Mouse (Mus musculus): ENCODE measurements around the gene Tbc1d10b. TPM values are rescaled to one million over a fixed set of nuclear protein-coding genes. Genes with fewer than 3 reads are reported as not detected.

Gene Tbc1d10b
- polyA plus RNA-seq, 1 experiment = 62.8 TPM

DNA sequence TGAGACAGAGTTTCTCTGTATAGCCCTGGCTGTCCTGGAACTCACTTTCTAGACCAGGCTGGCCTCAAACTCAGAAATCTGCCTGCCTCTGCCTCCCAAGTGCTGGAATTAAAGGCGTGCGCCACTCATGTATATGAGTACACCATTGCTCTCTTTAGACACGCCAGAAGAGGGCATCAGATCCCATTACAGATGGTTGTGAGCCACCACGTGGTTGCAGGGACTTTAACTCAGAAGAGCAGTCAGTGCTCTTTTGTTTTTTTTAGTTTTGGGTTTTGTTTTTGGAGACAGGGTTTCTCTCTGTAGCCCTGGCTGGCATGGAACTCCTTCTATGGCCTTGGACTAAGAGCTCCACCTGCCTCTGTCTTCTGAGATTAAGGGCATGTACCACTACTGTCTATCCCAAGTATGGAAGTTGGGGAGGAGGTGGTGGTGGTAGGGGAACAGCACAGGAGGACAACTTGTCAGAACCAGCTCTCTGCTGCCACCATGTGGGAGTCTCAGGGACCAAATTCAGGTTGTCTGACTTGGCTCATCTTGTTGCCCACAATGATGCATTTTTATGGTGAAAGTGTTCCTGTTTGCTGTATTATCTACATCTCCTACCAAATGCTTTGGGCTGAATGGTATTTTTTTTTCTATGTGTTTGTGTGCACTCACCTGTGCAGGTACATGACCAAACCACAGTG, 20.5 kb upstream of the Tbc1d10b start:
- Histone ChIP-seq H3K79me2 (ENCODE audit: control insufficient read depth, insufficient read depth) (peaks cover 31% of the 10 kb centered on the region), H3K4me2 (ENCODE audit: low read depth) (no peak overlapping the region), H3K36me3 (ENCODE audit: control insufficient read depth, insufficient read depth) (peaks cover 4% of the 10 kb centered on the region), H3K4me3 (no peak overlapping the region), H3ac (ENCODE audit: control insufficient read depth, insufficient read length) (no peak overlapping the region), H3K27me3 (ENCODE audit: control insufficient read depth, insufficient read depth, insufficient read length) (no peaks in the 10 kb centered on the region)
- TF ChIP-seq MYOG (IDR thresholded peaks at IDR 0.05; ENCODE audit: control insufficient read depth in 1 of 3, insufficient read depth in 1 of 3, insufficient read length in 2 of 3, low read depth in 2 of 3) (no peak), E2F4 (IDR thresholded peaks at IDR 0.05; ENCODE audit: insufficient read depth) (no peak), TCF12 (IDR thresholded peaks at IDR 0.05; ENCODE audit: insufficient read depth, poor library complexity, severe bottlenecking) (no peak), CEBPB (IDR thresholded peaks at IDR 0.05; ENCODE audit: insufficient read depth, poor library complexity, severe bottlenecking) (no peak), TCF3 (IDR thresholded peaks at IDR 0.05; ENCODE audit: insufficient read length, low read depth) (no peak), MYOD1 (IDR thresholded peaks at IDR 0.05; ENCODE audit: control insufficient read depth in 1 of 3, insufficient read length in 2 of 3, low read depth in 2 of 3) (no peak), MAX (IDR thresholded peaks at IDR 0.05; ENCODE audit: low read depth) (no peak), POLR2A (IDR thresholded peaks at IDR 0.05; ENCODE audit: insufficient read length, low read depth) (no peak), REST (IDR thresholded peaks at IDR 0.05; ENCODE audit: insufficient read depth, insufficient read length) (no peak), USF1 (IDR thresholded peaks at IDR 0.05; ENCODE audit: low read depth) (peak; percentile 55), SRF (IDR thresholded peaks at IDR 0.05; ENCODE audit: control insufficient read depth, insufficient read length, low read depth) (no peak), POLR2AphosphoS2 (IDR thresholded peaks at IDR 0.05; ENCODE audit: insufficient read length, low read depth) (peak; percentile 72)

DNA sequence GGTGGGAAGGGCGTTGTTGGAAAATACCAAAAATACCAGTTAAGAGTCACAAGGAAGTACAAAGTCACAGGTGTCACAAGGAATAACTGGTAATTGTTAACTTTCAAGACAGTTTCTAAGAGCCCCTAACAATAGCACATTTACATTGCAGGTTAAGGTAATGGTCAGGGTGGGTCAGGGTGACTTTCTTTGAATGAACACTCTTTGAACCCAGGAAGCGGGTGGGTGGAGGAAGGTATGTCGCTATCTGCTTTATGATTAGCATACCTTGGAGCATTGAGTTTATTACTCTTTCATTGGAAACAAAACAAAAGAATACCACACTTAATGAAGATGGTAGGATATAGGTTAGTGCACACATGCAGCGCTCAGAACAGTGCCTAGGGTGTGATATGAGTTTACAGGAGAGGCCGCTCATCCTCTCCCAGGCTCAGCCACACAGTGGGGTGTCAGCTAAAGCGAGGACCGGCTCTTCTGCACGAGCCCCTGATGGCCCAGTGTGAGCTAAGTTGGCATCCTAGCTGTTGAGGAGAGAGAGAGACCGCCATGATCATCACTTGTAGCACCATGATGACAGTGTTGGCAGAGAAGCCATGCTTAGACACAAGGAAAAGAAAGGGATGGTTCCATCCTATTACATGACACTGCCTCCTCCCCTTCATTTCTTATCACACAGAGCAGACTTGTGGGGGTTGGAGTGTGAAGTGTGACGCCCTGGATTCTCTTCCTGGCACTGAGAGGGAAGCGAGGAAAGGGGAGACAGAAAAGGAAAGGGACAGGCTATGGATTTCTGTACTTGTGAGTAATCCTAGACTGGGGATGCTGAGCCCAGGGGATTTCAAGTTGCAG, 17.1 kb upstream of the Tbc1d10b start:
- no peak overlapping the region for H3K4me3 ChIP-seq
- H3K4me2 ChIP-seq (ENCODE audit: low read depth) = no peak overlapping the region
- H3ac ChIP-seq (ENCODE audit: control insufficient read depth, insufficient read length) = no peak overlapping the region
- H3K79me2 ChIP-seq (ENCODE audit: control insufficient read depth, insufficient read depth) = peaks cover 1% of the 10 kb centered on the region
- TF ChIP-seq MAX (IDR thresholded peaks at IDR 0.05; ENCODE audit: low read depth) = no peak
- no peak for TF ChIP-seq TCF12 (IDR thresholded peaks at IDR 0.05; ENCODE audit: insufficient read depth, poor library complexity, severe bottlenecking)
- no peak for TF ChIP-seq REST (IDR thresholded peaks at IDR 0.05; ENCODE audit: insufficient read depth, insufficient read length)
- no peak for TF ChIP-seq TCF3 (IDR thresholded peaks at IDR 0.05; ENCODE audit: insufficient read length, low read depth)
- no peak for TF ChIP-seq MYOG (IDR thresholded peaks at IDR 0.05; ENCODE audit: control insufficient read depth in 1 of 3, insufficient read depth in 1 of 3, insufficient read length in 2 of 3, low read depth in 2 of 3)
- TF ChIP-seq POLR2A (IDR thresholded peaks at IDR 0.05; ENCODE audit: insufficient read length, low read depth) = no peak
- TF ChIP-seq POLR2AphosphoS2 (IDR thresholded peaks at IDR 0.05; ENCODE audit: insufficient read length, low read depth) = no peak
- no peak for TF ChIP-seq MYOD1 (IDR thresholded peaks at IDR 0.05; ENCODE audit: control insufficient read depth in 1 of 3, insufficient read length in 2 of 3, low read depth in 2 of 3)
- no peak for TF ChIP-seq CEBPB (IDR thresholded peaks at IDR 0.05; ENCODE audit: insufficient read depth, poor library complexity, severe bottlenecking)
- no peak for TF ChIP-seq USF1 (IDR thresholded peaks at IDR 0.05; ENCODE audit: low read depth)
- no peak for TF ChIP-seq SRF (IDR thresholded peaks at IDR 0.05; ENCODE audit: control insufficient read depth, insufficient read length, low read depth)
- no peak for TF ChIP-seq E2F4 (IDR thresholded peaks at IDR 0.05; ENCODE audit: insufficient read depth)
- no peaks in the 10 kb centered on the region for H3K27me3 ChIP-seq (ENCODE audit: control insufficient read depth, insufficient read depth, insufficient read length)
- H3K36me3 ChIP-seq (ENCODE audit: control insufficient read depth, insufficient read depth) = peaks cover 4% of the 10 kb centered on the region

DNA sequence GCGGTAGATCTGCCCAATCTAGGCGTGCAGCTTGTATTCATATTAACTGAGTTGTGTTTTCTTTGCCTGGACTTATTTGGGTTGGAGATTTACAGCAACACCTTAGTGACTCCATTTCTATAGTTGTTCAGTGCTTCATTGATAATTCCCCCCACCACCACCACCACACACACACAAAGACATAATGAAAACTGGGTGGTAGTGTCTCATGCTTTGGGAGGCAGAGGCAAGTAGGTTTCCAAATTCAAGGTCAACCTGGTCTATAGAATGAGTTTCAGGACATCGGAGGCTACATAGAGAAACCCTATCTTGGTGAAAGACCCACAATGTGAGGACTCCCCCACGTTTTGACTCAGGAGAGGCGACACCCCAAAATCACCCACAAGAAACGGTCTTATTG, 16.3 kb upstream of the Tbc1d10b start:
- TF ChIP-seq TCF12 (IDR thresholded peaks at IDR 0.05; ENCODE audit: insufficient read depth, poor library complexity, severe bottlenecking) = no peak
- TF ChIP-seq MAX (IDR thresholded peaks at IDR 0.05; ENCODE audit: low read depth) = no peak
- TF ChIP-seq MYOG (IDR thresholded peaks at IDR 0.05; ENCODE audit: control insufficient read depth in 1 of 3, insufficient read depth in 1 of 3, insufficient read length in 2 of 3, low read depth in 2 of 3) = no peak
- TF ChIP-seq POLR2A (IDR thresholded peaks at IDR 0.05; ENCODE audit: insufficient read length, low read depth) = no peak
- TF ChIP-seq SRF (IDR thresholded peaks at IDR 0.05; ENCODE audit: control insufficient read depth, insufficient read length, low read depth) = no peak
- TF ChIP-seq REST (IDR thresholded peaks at IDR 0.05; ENCODE audit: insufficient read depth, insufficient read length) = no peak
- TF ChIP-seq E2F4 (IDR thresholded peaks at IDR 0.05; ENCODE audit: insufficient read depth) = no peak
- no peak for TF ChIP-seq USF1 (IDR thresholded peaks at IDR 0.05; ENCODE audit: low read depth)
- TF ChIP-seq CEBPB (IDR thresholded peaks at IDR 0.05; ENCODE audit: insufficient read depth, poor library complexity, severe bottlenecking) = no peak
- TF ChIP-seq TCF3 (IDR thresholded peaks at IDR 0.05; ENCODE audit: insufficient read length, low read depth) = no peak
- no peak for TF ChIP-seq MYOD1 (IDR thresholded peaks at IDR 0.05; ENCODE audit: control insufficient read depth in 1 of 3, insufficient read length in 2 of 3, low read depth in 2 of 3)
- no peak for TF ChIP-seq POLR2AphosphoS2 (IDR thresholded peaks at IDR 0.05; ENCODE audit: insufficient read length, low read depth)
- H3K4me2 ChIP-seq (ENCODE audit: low read depth) = no peak overlapping the region
- peaks cover 4% of the 10 kb centered on the region for H3K36me3 ChIP-seq (ENCODE audit: control insufficient read depth, insufficient read depth)
- H3K4me3 ChIP-seq = no peak overlapping the region
- H3K27me3 ChIP-seq (ENCODE audit: control insufficient read depth, insufficient read depth, insufficient read length) = no peaks in the 10 kb centered on the region
- H3ac ChIP-seq (ENCODE audit: control insufficient read depth, insufficient read length) = no peak overlapping the region
- H3K79me2 ChIP-seq (ENCODE audit: control insufficient read depth, insufficient read depth) = no peaks in the 10 kb centered on the region

All from myocyte (in vitro differentiated cells).